In the genomic region with DNA sequence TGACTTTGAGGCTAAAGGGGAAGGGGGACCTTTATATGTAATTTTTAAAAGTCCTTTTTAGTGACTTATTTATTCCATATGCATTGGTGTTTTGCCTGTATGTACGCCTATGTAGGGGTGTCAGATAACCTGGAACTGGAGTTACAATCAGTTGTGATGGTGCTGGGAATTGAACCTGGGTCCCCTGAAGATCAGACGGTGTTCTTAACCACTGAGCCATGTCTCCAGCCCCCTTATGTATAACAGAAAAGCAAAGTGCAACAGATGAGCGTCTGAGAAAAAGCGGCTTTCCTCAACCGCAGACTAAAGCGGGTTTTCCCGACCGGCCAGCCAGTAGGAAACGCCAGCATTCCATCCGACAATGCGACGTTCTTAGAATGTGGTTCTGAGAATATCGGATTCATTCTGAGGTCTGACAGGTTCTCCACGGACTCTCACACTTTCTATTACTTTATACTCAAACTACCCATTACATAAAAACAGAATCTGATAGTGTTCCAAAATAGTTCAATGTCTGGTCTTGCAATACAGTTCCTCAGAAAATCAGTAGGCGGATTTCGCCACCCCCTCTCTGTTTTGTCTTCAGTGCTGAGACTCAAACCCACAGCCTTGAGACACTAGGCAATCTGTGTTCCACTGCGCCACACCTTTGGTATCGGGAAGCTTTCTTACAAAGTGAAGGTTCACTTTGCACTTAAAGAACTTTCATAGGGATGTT, we compare ENCODE assay signal across 10 mouse cellular contexts. TPM values are rescaled to one million over a fixed set of nuclear protein-coding genes. Genes with fewer than 3 reads are reported as not detected.
DNase-seq lines count a peak whose midpoint lies in the region; ATAC-seq lines count a peak whose summit lies in the region.
"Had no signal": no experiment of that assay in that cellular context is flagged by ENCODE, and none has a peak within 500 bp of the region (broad histone marks: within the 10 kb centered on the region; RNA-seq: fewer than 3 reads in every experiment).

No protein-coding gene starts in this region.

- no peaks in the 10 kb centered on the region for H3K9me3 ChIP-seq in forebrain, embryonic 13.5 days (replicated peaks)
- no peaks in the 10 kb centered on the region for H3K9me3 ChIP-seq in forebrain, embryonic 12.5 days
- H3K9me3 ChIP-seq in liver, embryonic 11.5 days (ENCODE audit: control insufficient read depth, low read length) = no peaks in the 10 kb centered on the region
- H3K9me3 ChIP-seq in stomach, embryonic 16.5 days (replicated peaks; ENCODE audit: control insufficient read depth, low read length) = no peaks in the 10 kb centered on the region

- H3K36me3 ChIP-seq in forebrain, embryonic 13.5 days (ENCODE audit: poor library complexity, severe bottlenecking) = peaks cover 17% of the 10 kb centered on the region; the same call in 1 of the 2 replicates
- H3K36me3 ChIP-seq in forebrain, embryonic 12.5 days (replicated peaks) = peaks cover 12% of the 10 kb centered on the region
- H3K36me3 ChIP-seq in liver, embryonic 11.5 days (ENCODE audit: control insufficient read depth, insufficient read depth, low read length) = peaks cover 3% of the 10 kb centered on the region; the same call in 1 of the 2 replicates
- H3K36me3 ChIP-seq in stomach, embryonic 16.5 days (ENCODE audit: control insufficient read depth, insufficient read depth, low read length) = no peaks in the 10 kb centered on the region

- 95% methylated on average over 18 of the region's 18 CpGs for WGBS in forebrain, embryonic 13.5 days
- WGBS in forebrain, embryonic 12.5 days = 95% methylated on average over 18 of the region's 18 CpGs
- 96% methylated on average over 18 of the region's 18 CpGs for WGBS in liver, embryonic 11.5 days
- 93% methylated on average over 18 of the region's 18 CpGs for WGBS in stomach, embryonic 16.5 days

- no peaks in the 10 kb centered on the region for H3K27me3 ChIP-seq in forebrain, embryonic 13.5 days
- H3K27me3 ChIP-seq in forebrain, embryonic 12.5 days = no peaks in the 10 kb centered on the region
- H3K27me3 ChIP-seq in liver, embryonic 11.5 days (replicated peaks; ENCODE audit: control insufficient read depth, insufficient read depth, low read length) = no peaks in the 10 kb centered on the region
- no peaks in the 10 kb centered on the region for H3K27me3 ChIP-seq in stomach, embryonic 16.5 days (ENCODE audit: control insufficient read depth, insufficient read depth, low read length)

- ATAC-seq in forebrain, embryonic 13.5 days = no peak
- no peak for ATAC-seq in forebrain, embryonic 12.5 days (ENCODE audit: low FRiP score)
- ATAC-seq in liver, embryonic 11.5 days (replicated peaks; ENCODE audit: low FRiP score) = no peak
- ATAC-seq in stomach, embryonic 16.5 days (ENCODE audit: insufficient read depth, low FRiP score) = no peak

- H3K9ac ChIP-seq in forebrain, embryonic 13.5 days = no peak overlapping the region
- H3K9ac ChIP-seq in forebrain, embryonic 12.5 days = no peak overlapping the region
- no peak overlapping the region for H3K9ac ChIP-seq in liver, embryonic 11.5 days (ENCODE audit: low read depth, low read length)
- peak overlapping the region; percentile 31; the same call in 1 of the 2 replicates for H3K9ac ChIP-seq in stomach, embryonic 16.5 days (ENCODE audit: low read length)

- DNase-seq in lung, postnatal 36 days = peak; percentile 62
- DNase-seq in lung, postnatal 14 days = no peak
- no peak for DNase-seq in liver, embryonic 11.5 days (ENCODE audit: low spot score)
- DNase-seq in left cerebral cortex, adult 9 months (ENCODE audit: low spot score in 2 of 2) = no peak
- DNase-seq in lung, postnatal 25 days (ENCODE audit: low spot score) = no peak
- DNase-seq: cerebellum, adult 18-20 months; thymus, adult 18-20 months had no signal

- no peak overlapping the region for H3K4me3 ChIP-seq in forebrain, embryonic 13.5 days
- no peak overlapping the region for H3K4me3 ChIP-seq in forebrain, embryonic 12.5 days (replicated peaks)
- H3K4me3 ChIP-seq in liver, embryonic 11.5 days (ENCODE audit: low read depth, low read length) = no peak overlapping the region
- H3K4me3 ChIP-seq in stomach, embryonic 16.5 days (replicated peaks; ENCODE audit: low read length) = no peak overlapping the region

- 0 out of 2 replicates have a peak overlapping the region, but pooled peaks have one; percentile 69 for H3K4me2 ChIP-seq in forebrain, embryonic 13.5 days
- H3K4me2 ChIP-seq in forebrain, embryonic 12.5 days = no peak overlapping the region; the same call in 1 of the 2 replicates
- peak overlapping the region; percentile 91 for H3K4me2 ChIP-seq in liver, embryonic 11.5 days
- H3K4me2 ChIP-seq in stomach, embryonic 16.5 days (ENCODE audit: low read depth, low read length) = peak overlapping the region; percentile 66; the same call in 1 of the 2 replicates

- peaks cover 19% of the 10 kb centered on the region for H3K4me1 ChIP-seq in forebrain, embryonic 13.5 days
- peaks cover 16% of the 10 kb centered on the region for H3K4me1 ChIP-seq in forebrain, embryonic 12.5 days
- peaks cover 17% of the 10 kb centered on the region for H3K4me1 ChIP-seq in liver, embryonic 11.5 days (replicated peaks; ENCODE audit: control insufficient read depth, insufficient read depth, low read length)
- H3K4me1 ChIP-seq in stomach, embryonic 16.5 days (ENCODE audit: control insufficient read depth, insufficient read depth, low read length) = 0 out of 2 replicates have a peak, but pooled peaks cover 10% of the 10 kb centered on the region

- H3K27ac ChIP-seq in forebrain, embryonic 13.5 days = no peak overlapping the region
- H3K27ac ChIP-seq in forebrain, embryonic 12.5 days = no peak overlapping the region
- no peak overlapping the region for H3K27ac ChIP-seq in liver, embryonic 11.5 days (ENCODE audit: low read depth, low read length)
- no peak overlapping the region for H3K27ac ChIP-seq in stomach, embryonic 16.5 days (ENCODE audit: low read length)

RNA-seq across cellular contexts. Expression of a gene that starts 1.6 kb away (rescaled TPM):
- polyA plus RNA-seq in forebrain, embryonic 13.5 days (2015; fragmentation: Nextera tagmentation; extraction: Ambion mirVana) = 75.3 and 81.6 TPM in 2 replicates
- 55.9 and 57.4 TPM in 2 replicates for polyA plus RNA-seq in forebrain, embryonic 12.5 days (2016; fragmentation: Nextera tagmentation; extraction: Ambion mirVana)
- 62.3 and 63.8 TPM in 2 replicates for polyA plus RNA-seq in liver, embryonic 11.5 days (2014; fragmentation: Nextera tagmentation; extraction: Ambion mirVana)
- 74.7 and 78.2 TPM in 2 replicates for polyA plus RNA-seq in stomach, embryonic 16.5 days (2015; fragmentation: Nextera tagmentation; extraction: Ambion mirVana)

RNA-seq across cellular contexts. Expression of a gene that starts 1.8 kb away (rescaled TPM):
- polyA plus RNA-seq in forebrain, embryonic 13.5 days (2015; fragmentation: Nextera tagmentation; extraction: Ambion mirVana) = 35.0 and 43.3 TPM in 2 replicates
- polyA plus RNA-seq in forebrain, embryonic 12.5 days (2016; fragmentation: Nextera tagmentation; extraction: Ambion mirVana) = 36.0 and 36.8 TPM in 2 replicates
- polyA plus RNA-seq in liver, embryonic 11.5 days (2014; fragmentation: Nextera tagmentation; extraction: Ambion mirVana) = 22.7 and 23.6 TPM in 2 replicates
- polyA plus RNA-seq in stomach, embryonic 16.5 days (2015; fragmentation: Nextera tagmentation; extraction: Ambion mirVana) = 50.8 and 61.0 TPM in 2 replicates

RNA-seq across cellular contexts. Expression of a gene that starts 29.1 kb away (rescaled TPM):
- polyA plus RNA-seq in forebrain, embryonic 13.5 days (2015; fragmentation: Nextera tagmentation; extraction: Ambion mirVana) = 58.5 and 71.5 TPM in 2 replicates
- polyA plus RNA-seq in forebrain, embryonic 12.5 days (2016; fragmentation: Nextera tagmentation; extraction: Ambion mirVana) = 80.8 and 85.2 TPM in 2 replicates
- 20.1 and 23.3 TPM in 2 replicates for polyA plus RNA-seq in liver, embryonic 11.5 days (2014; fragmentation: Nextera tagmentation; extraction: Ambion mirVana)
- 28.0 and 31.4 TPM in 2 replicates for polyA plus RNA-seq in stomach, embryonic 16.5 days (2015; fragmentation: Nextera tagmentation; extraction: Ambion mirVana)

RNA-seq across cellular contexts. Expression of a gene that starts 40.9 kb away (rescaled TPM):
- polyA plus RNA-seq in forebrain, embryonic 13.5 days (2015; fragmentation: Nextera tagmentation; extraction: Ambion mirVana) = 0.12 and 0.14 TPM in 2 replicates
- polyA plus RNA-seq in forebrain, embryonic 12.5 days (2016; fragmentation: Nextera tagmentation; extraction: Ambion mirVana) = 0.61 and 0.65 TPM in 2 replicates
- polyA plus RNA-seq in liver, embryonic 11.5 days (2014; fragmentation: Nextera tagmentation; extraction: Ambion mirVana) = 0.56 TPM in 2 replicates
- 19.2 and 23.5 TPM in 2 replicates for polyA plus RNA-seq in stomach, embryonic 16.5 days (2015; fragmentation: Nextera tagmentation; extraction: Ambion mirVana)

RNA-seq across cellular contexts. Expression of a gene that starts 58.4 kb away (rescaled TPM):
- polyA plus RNA-seq in forebrain, embryonic 13.5 days (2015; fragmentation: Nextera tagmentation; extraction: Ambion mirVana) = 79.8 and 86.1 TPM in 2 replicates
- polyA plus RNA-seq in forebrain, embryonic 12.5 days (2016; fragmentation: Nextera tagmentation; extraction: Ambion mirVana) = 89.6 and 90.5 TPM in 2 replicates
- 121 and 126 TPM in 2 replicates for polyA plus RNA-seq in liver, embryonic 11.5 days (2014; fragmentation: Nextera tagmentation; extraction: Ambion mirVana)
- 83.5 and 87.0 TPM in 2 replicates for polyA plus RNA-seq in stomach, embryonic 16.5 days (2015; fragmentation: Nextera tagmentation; extraction: Ambion mirVana)
